Mouse (Mus musculus) intestine, embryonic 15.5 days (tissue): ENCODE results near the gene Kcnab2. TPM values are rescaled to one million over a fixed set of nuclear protein-coding genes. Genes with fewer than 3 reads are reported as not detected.

Source experiments
- ATAC-seq: fragments of 200-750 bp; cut with Nextera tagmentation; 2 replicates; pipeline ENCODE4 v1.8.0; 2017; ENCODE audit warnings: moderate TSS enrichment, moderate library complexity
- H3K27ac ChIP-seq: fragments of 300-500 bp; sonication (generic); 2 replicates; pipeline ENCODE4 v1.5.1; 2015; ENCODE audit warnings: mild to moderate bottlenecking, inconsistent platforms
- H3K27me3 ChIP-seq: fragments of 300-500 bp; sonication (generic); replicated peaks from 2 replicates; pipeline ENCODE4 v1.6.1; 2015; ENCODE audit warnings: inconsistent platforms
- H3K36me3 ChIP-seq: fragments of 300-500 bp; sonication (generic); 2 replicates; pipeline ENCODE4 v1.6.1; 2015; ENCODE audit warnings: inconsistent platforms
- H3K4me1 ChIP-seq: fragments of 300-500 bp; sonication (generic); replicated peaks from 2 replicates; pipeline ENCODE4 v1.6.1; 2015; ENCODE audit warnings: inconsistent platforms
- H3K4me2 ChIP-seq: fragments of 300-500 bp; sonication (generic); replicated peaks from 2 replicates; pipeline ENCODE4 v1.6.1; 2015; ENCODE audit warnings: mild to moderate bottlenecking, inconsistent platforms
- H3K4me3 ChIP-seq: fragments of 300-500 bp; sonication (generic); replicated peaks from 2 replicates; pipeline ENCODE4 v1.5.1; 2015; ENCODE audit warnings: inconsistent platforms
- H3K9ac ChIP-seq: fragments of 300-500 bp; sonication (generic); 2 replicates; pipeline ENCODE4 v1.6.1; 2015; ENCODE audit warnings: inconsistent platforms
- H3K9me3 ChIP-seq: fragments of 300-500 bp; sonication (generic); 2 replicates; pipeline ENCODE4 v1.6.1; 2016; ENCODE audit warnings: inconsistent platforms
- WGBS: fragments of 180-500 bp; shearing (Covaris S2); methylation state at CpG from one replicate; pipeline ENCODE4 v1.1.7; 2015; 5-methylcytosine and 5-hydroxymethylcytosine counted together
- polyA plus RNA-seq: library from polyadenylated mRNA; unstranded; fragments of >200 nt; fragmentation: Nextera tagmentation; extraction: Ambion mirVana; gene quantifications from 2 replicates; pipeline ENCODE4 v1.2.1, GENCODE M21; 2015

Gene Kcnab2
- polyA plus RNA-seq, result 3.6 and 3.8 TPM in 2 replicates

- peaks cover 18% of the 10 kb centered on the region for H3K27me3 ChIP-seq
- H3K9ac ChIP-seq, result peak within 1 kb of the TSS; percentile 67
- peaks cover 17% of the 10 kb centered on the region for H3K4me1 ChIP-seq
- H3K27ac ChIP-seq, result peak within 1 kb of the TSS; percentile 70
- no peaks in the 10 kb centered on the region for H3K9me3 ChIP-seq
- peak within 1 kb of the TSS; percentile 88 for H3K4me2 ChIP-seq
- under 1% methylated on average over 63 of the region's 63 CpGs for WGBS
- no peaks in the 10 kb centered on the region for H3K36me3 ChIP-seq
- peak within 1 kb of the TSS; percentile 69 for H3K4me3 ChIP-seq
- ATAC-seq, result peak; percentile 98
Observed at GRCm38 (mm10) chr4:152477466-152478223, at the start of gene Kcnab2. Gene Kcnab2, minus strand, starts transcription at chr4:152477871.

- H3K4me2 ChIP-seq, result no peak overlapping the region
- H3K27ac ChIP-seq, result no peak overlapping the region
- no peak overlapping the region for H3K9ac ChIP-seq
- 35% methylated on average over 6 of the region's 6 CpGs for WGBS
- H3K4me3 ChIP-seq, result no peak overlapping the region
- no peaks in the 10 kb centered on the region for H3K4me1 ChIP-seq
- no peaks in the 10 kb centered on the region for H3K9me3 ChIP-seq
- H3K36me3 ChIP-seq, result no peaks in the 10 kb centered on the region
- no peak for ATAC-seq
- no peaks in the 10 kb centered on the region for H3K27me3 ChIP-seq
Observed at GRCm38 (mm10) chr4:152520083-152520482, 42.4 kb upstream of the Kcnab2 start.

- H3K4me1 ChIP-seq, result no peaks in the 10 kb centered on the region
- WGBS, result 72% methylated on average over 10 of the region's 10 CpGs
- no peaks in the 10 kb centered on the region for H3K36me3 ChIP-seq
- no peak overlapping the region for H3K4me2 ChIP-seq
- ATAC-seq, result no peak
- H3K9me3 ChIP-seq, result no peaks in the 10 kb centered on the region
- H3K4me3 ChIP-seq, result no peak overlapping the region
- no peak overlapping the region for H3K9ac ChIP-seq
- no peaks in the 10 kb centered on the region for H3K27me3 ChIP-seq
- H3K27ac ChIP-seq, result no peak overlapping the region
Observed at GRCm38 (mm10) chr4:152519106-152519505, 41.4 kb upstream of the Kcnab2 start.

- Histone ChIP-seq H3K4me1 (no peaks in the 10 kb centered on the region), H3K27ac (no peak overlapping the region), H3K9ac (no peak overlapping the region), H3K4me3 (no peak overlapping the region), H3K9me3 (no peaks in the 10 kb centered on the region), H3K4me2 (no peak overlapping the region), H3K27me3 (no peaks in the 10 kb centered on the region), H3K36me3 (no peaks in the 10 kb centered on the region)
- WGBS, result 76% methylated on average over 7 of the region's 7 CpGs
- no peak for ATAC-seq
Observed at GRCm38 (mm10) chr4:152514884-152515283, 37.2 kb upstream of the Kcnab2 start.

- Histone ChIP-seq H3K9ac (no peak overlapping the region), H3K4me1 (no peaks in the 10 kb centered on the region), H3K9me3 (no peaks in the 10 kb centered on the region), H3K27ac (no peak overlapping the region), H3K4me3 (no peak overlapping the region), H3K4me2 (no peak overlapping the region), H3K27me3 (no peaks in the 10 kb centered on the region), H3K36me3 (no peaks in the 10 kb centered on the region)
- ATAC-seq, result no peak; the same call in 1 of the 2 replicates
- WGBS, result 78% methylated on average over 18 of the region's 18 CpGs
Observed at GRCm38 (mm10) chr4:152512221-152512925, 34.7 kb upstream of the Kcnab2 start.

GRCm38 (mm10) chr4:152494360-152494879, 16.7 kb upstream of the Kcnab2 start:
- 36% methylated on average over 20 of the region's 20 CpGs for WGBS
- H3K36me3 ChIP-seq, result no peaks in the 10 kb centered on the region
- H3K4me1 ChIP-seq, result no peaks in the 10 kb centered on the region
- ATAC-seq, result no peak
- no peaks in the 10 kb centered on the region for H3K9me3 ChIP-seq
- H3K27ac ChIP-seq, result no peak overlapping the region
- no peak overlapping the region for H3K9ac ChIP-seq
- no peak overlapping the region for H3K4me3 ChIP-seq
- no peak overlapping the region for H3K4me2 ChIP-seq
- no peaks in the 10 kb centered on the region for H3K27me3 ChIP-seq

- WGBS, result 52% methylated on average over 15 of the region's 15 CpGs
- no peaks in the 10 kb centered on the region for H3K9me3 ChIP-seq
- H3K4me1 ChIP-seq, result no peaks in the 10 kb centered on the region
- no peaks in the 10 kb centered on the region for H3K36me3 ChIP-seq
- H3K4me3 ChIP-seq, result no peak overlapping the region
- peak; percentile 34; the same call in 1 of the 2 replicates for ATAC-seq
- H3K27ac ChIP-seq, result no peak overlapping the region
- H3K27me3 ChIP-seq, result no peaks in the 10 kb centered on the region
- H3K9ac ChIP-seq, result no peak overlapping the region
- H3K4me2 ChIP-seq, result no peak overlapping the region
Observed at GRCm38 (mm10) chr4:152491250-152491899, 13.7 kb upstream of the Kcnab2 start.

GRCm38 (mm10) chr4:152490311-152490710, 12.6 kb upstream of the Kcnab2 start:
- no peak for ATAC-seq
- H3K27me3 ChIP-seq, result no peaks in the 10 kb centered on the region
- 71% methylated on average over 14 of the region's 14 CpGs for WGBS
- no peaks in the 10 kb centered on the region for H3K4me1 ChIP-seq
- no peaks in the 10 kb centered on the region for H3K36me3 ChIP-seq
- H3K9ac ChIP-seq, result no peak overlapping the region
- H3K27ac ChIP-seq, result no peak overlapping the region
- no peaks in the 10 kb centered on the region for H3K9me3 ChIP-seq
- no peak overlapping the region for H3K4me3 ChIP-seq
- H3K4me2 ChIP-seq, result no peak overlapping the region

- no peak overlapping the region for H3K27ac ChIP-seq
- H3K27me3 ChIP-seq, result no peaks in the 10 kb centered on the region
- no peak overlapping the region for H3K4me3 ChIP-seq
- no peak overlapping the region for H3K4me2 ChIP-seq
- no peaks in the 10 kb centered on the region for H3K9me3 ChIP-seq
- H3K9ac ChIP-seq, result no peak overlapping the region
- no peaks in the 10 kb centered on the region for H3K36me3 ChIP-seq
- ATAC-seq, result no peak
- WGBS, result 85% methylated on average over 10 of the region's 10 CpGs
- no peaks in the 10 kb centered on the region for H3K4me1 ChIP-seq
Observed at GRCm38 (mm10) chr4:152488046-152488445, 10.4 kb upstream of the Kcnab2 start.

- no peak for ATAC-seq
- WGBS, result 46% methylated on average over 8 of the region's 8 CpGs
- Histone ChIP-seq H3K36me3 (no peaks in the 10 kb centered on the region), H3K4me1 (peaks cover 17% of the 10 kb centered on the region), H3K27me3 (peaks cover 12% of the 10 kb centered on the region), H3K4me2 (no peak overlapping the region), H3K9ac (no peak overlapping the region), H3K27ac (no peak overlapping the region), H3K4me3 (no peak overlapping the region), H3K9me3 (no peaks in the 10 kb centered on the region)
Observed at GRCm38 (mm10) chr4:152480426-152480825, 2.8 kb upstream of the Kcnab2 start.

GRCm38 (mm10) chr4:152478224-152478567, 525 bp upstream of the Kcnab2 start:
- 1% methylated on average over 13 of the region's 13 CpGs for WGBS
- peak overlapping the region; percentile 69 for H3K4me3 ChIP-seq
- peaks cover 17% of the 10 kb centered on the region for H3K4me1 ChIP-seq
- H3K9me3 ChIP-seq, result no peaks in the 10 kb centered on the region
- peak overlapping the region; percentile 88 for H3K4me2 ChIP-seq
- peak overlapping the region; percentile 70 for H3K27ac ChIP-seq
- no peaks in the 10 kb centered on the region for H3K36me3 ChIP-seq
- peak; percentile 30 for ATAC-seq
- peaks cover 18% of the 10 kb centered on the region for H3K27me3 ChIP-seq
- H3K9ac ChIP-seq, result peak overlapping the region; percentile 67

- Histone ChIP-seq H3K9ac (peak overlapping the region; percentile 49), H3K27ac (no peak overlapping the region), H3K9me3 (no peaks in the 10 kb centered on the region), H3K4me2 (peak overlapping the region; percentile 88), H3K27me3 (peaks cover 18% of the 10 kb centered on the region), H3K36me3 (no peaks in the 10 kb centered on the region), H3K4me3 (peak overlapping the region; percentile 69), H3K4me1 (peaks cover 17% of the 10 kb centered on the region)
- no peak; the same call in 1 of the 2 replicates for ATAC-seq
- 0% methylated on average over 21 of the region's 21 CpGs for WGBS
Observed at GRCm38 (mm10) chr4:152477106-152477465, 585 bp downstream of the Kcnab2 start.
